Mouse (Mus musculus) adipocyte (in vitro differentiated cells): ENCODE data around the gene Setd1b.

Experiments
- DNase-seq: peaks from one replicate; pipeline ENCODE4 v3.0.0-alpha.2; 2016; ENCODE audit warnings: low spot score

Setd1b gene

DNA sequence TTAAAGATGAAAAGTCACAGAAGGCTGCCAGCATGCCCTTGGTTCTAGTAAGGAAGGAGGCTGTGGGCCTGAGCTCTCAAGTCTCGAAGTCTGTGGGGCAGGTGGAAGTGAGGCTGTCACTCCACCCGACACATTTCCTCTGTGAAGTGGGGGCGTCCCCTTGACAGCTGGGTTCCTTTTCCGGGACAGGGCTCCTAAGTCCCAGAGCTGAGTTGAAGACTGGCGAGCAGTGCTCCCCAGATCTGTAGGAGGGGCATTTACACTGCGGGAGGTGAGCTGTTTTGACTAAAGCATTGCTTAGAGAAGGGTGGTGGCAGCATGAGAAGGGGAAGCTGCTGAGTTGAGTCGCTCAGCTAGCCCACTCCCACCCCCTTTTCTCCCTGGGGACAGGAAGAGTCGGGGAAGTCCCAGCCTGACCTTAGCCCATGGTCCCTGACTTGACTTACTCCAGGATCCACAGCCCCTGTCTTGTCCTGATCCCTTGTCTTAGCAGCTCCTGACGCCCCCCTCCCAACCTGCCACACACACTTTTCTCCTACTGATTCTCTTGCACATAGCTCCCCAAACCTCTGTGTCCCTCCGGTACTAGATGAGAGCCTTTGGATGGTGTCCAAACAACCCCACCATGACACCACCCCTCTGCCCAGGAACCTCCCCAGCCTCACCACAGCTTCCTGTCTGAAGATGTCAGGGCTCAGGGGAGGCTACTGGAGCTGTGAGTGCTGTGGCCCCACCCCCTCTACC, 13.4 kb upstream of the Setd1b start:
- DNase-seq = no peak

DNA sequence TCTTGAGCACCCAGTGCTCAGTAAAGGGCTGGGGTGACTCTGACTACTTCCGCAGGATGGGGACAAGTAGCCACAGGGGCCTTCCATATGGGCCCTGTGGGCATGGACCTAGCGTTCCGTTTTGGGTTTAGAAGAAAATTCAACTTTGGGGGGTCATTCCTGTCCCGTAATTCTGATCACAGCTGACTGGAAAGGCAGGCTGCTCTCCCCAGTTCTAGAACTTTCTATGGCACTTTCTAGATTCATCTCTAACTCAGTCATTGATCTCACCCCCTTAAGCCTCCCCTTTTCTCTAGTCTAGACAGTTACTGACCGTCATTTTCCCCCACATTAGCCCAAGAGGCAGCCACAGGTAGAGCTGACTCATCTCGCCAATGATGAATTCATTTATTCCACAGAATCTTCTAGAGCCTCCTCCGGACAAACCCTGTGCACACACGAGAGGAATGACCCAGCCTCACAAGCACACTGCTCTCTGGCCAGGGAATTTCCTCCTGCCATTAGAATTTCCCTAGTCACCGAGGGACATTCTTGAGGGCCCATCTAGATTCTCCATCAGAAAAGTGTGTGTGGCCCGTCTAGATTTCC, 12.7 kb upstream of the Setd1b start:
- DNase-seq = no peak

DNA sequence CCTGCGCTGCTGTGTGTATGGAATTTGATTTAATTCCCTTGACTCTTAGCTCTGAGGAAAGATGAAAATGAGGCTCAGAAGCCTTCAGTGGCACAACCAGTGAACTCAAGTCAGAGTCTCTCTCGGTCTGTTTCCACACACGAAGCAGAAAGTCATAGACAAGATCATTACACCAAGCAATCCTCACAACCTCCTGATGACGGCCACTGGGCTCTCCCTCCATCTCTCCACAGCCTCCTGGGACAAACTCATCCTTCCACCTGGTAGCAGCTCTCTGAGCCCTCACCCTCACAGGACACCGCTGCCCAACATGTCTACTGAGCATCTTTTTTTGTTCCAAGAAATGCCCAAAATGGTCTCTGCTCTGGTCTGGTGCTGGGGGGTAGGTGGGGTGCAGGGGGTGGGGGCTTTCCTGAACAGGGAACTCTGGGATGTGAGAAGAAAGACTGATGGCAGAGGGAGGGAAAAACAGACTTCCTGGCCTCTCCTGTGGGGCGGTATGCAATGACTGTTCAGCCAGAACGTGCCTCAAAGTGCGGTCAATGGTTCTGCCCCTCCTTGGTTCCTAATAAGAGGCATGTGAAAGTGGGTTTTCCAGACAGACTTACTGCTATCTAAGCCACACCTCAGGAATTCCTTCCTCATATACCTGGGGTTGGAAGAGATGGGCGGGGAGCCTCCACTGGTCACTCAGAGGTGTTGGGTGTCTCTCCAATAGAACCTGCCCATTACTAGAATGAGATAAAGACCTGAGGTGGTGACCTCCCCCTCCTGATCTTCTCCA, 11.8 kb upstream of the Setd1b start:
- no peak for DNase-seq

DNA sequence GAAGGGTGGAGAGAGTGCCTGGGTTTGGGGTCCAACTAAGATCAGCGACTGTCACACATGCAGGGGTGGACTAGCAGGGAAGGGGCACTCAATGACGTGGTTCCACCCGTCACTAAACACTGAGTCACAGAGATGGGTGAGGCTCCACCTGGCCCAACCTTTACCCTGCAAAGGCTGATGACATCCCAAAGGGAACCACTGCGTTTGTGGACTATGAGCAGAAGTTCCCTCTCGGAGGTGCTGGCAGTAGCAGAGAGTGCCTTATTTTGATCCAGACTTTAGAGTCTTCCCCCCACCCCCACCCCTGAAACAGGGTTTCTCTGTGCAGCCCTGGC, 11.2 kb upstream of the Setd1b start:
- no peak for DNase-seq

DNA sequence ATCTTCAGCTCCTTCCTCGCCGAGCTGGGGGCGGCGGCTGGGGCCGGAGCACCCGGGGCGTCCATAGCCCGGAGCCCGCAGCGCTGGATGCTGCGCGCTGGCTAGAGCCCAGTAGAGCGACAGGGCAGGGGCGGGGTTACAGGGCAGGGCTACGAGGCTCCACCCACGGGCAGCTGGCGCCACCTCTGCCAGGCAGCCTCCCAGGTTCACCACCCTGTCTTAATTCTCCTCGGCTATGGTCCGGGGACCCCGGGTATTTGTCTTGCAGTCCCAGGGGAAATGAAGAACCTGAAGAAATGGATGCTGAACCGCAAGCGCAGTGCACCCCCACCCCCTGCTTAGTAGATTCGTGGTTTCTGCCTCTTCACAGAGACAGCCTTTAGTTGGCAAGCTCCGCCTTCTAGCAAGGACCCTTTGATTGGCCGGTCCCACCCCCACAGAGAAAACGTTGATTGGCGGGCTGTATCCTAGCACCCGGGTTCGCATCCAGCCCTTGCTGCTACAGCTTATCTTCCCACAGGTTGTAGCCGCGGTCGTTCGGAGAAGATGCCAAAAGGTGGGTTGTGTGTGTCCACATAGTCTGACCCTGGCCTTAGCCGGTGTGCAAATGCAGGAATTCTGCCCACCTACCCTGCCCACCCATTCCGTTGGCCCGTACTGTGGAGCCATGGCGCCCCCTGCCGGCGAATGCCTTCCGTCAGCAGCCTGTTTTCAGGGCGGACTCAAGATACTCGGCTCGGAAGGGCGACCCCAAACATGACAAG, 9.5 kb upstream of the Setd1b start, which contains the start of gene Rhof:
Gene Rhof (minus strand): TSS at position 385 of the 764 bp plus-strand sequence.
- peak; percentile 58 for DNase-seq

DNA sequence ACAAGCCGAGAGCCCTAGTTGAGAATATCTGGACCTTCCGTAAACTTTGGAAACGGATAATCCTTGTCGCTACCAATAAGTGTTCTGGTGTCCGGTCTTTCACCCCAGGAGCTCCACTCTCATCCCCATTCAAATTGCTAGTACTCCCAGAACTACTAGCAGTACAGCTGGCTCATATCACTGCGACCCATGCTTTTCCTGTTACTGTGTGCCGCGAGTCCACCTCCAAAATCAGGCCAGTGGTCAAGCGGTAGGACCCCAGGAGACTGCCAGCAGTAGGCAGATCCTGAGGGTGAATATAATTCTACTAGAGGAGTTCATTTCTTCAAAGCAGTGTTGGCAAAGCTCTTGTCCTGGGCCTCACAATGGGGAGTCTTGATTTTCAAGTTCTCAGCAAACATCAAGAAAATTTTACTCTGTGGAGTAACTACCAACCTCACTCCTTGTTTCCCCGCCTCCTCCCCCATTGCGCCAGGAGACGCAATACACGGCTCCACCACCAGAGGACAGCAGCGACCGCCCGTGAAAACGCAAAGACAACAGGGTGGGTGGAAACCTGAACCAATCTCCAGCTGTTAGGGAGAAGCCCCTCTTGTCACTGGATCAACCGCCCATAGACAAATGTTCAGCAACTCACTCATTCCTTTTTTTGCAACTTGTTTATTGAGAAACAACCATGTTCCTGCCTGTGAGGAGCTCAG, 8.8 kb upstream of the Setd1b start:
- peak; percentile 91 for DNase-seq

DNA sequence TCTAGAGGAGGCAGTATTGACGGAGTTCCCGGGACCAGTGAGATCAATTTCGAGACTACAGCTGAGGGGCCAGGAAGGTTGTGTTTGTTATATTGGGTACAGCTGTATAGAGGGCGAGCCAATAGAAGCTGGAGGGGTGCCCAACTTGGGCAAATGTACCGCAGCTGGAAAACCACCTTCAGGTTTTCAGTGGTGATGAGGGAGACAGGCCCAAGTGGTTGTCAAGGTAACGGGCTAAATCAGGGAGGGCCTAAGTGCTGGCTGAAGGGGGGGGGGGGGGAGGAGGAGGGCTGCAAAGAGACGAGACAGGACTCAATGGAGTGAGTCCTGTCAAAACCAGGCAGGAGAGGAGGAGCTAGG, 8.2 kb upstream of the Setd1b start:
- no peak for DNase-seq

DNA sequence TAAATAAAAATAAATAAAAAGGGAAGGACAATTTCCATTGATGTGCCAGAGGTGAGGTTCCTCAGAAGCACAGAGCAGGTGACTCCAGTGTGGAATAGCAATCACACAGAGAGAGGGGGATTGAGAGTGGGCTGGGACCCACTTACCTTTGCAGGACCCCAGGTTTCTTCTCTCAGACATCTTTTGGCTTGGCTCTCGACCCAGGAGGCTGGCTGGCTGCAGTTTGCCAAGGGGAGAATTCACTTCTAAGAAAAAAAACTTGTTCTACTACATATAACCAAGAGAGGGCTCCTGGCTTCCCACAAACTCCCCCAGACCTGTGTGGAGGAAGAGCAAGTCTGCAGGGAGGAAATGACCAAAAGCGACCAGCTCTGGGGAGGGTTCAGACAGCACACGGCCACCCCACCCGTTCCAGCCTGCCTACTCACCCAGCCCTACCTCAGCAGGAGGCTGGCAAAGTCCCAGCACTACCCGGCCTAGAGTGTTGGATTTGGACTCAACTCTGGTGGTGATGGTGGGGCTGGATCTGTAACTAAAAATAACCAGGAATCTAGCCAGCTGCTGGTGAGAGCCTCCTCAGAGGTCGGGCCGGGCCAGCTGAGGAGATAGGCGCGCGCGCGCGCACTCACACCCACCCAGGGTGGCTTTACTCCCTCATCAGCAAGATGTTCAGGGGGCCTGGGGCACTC, 7.7 kb upstream of the Setd1b start:
- DNase-seq = peak; percentile 81

DNA sequence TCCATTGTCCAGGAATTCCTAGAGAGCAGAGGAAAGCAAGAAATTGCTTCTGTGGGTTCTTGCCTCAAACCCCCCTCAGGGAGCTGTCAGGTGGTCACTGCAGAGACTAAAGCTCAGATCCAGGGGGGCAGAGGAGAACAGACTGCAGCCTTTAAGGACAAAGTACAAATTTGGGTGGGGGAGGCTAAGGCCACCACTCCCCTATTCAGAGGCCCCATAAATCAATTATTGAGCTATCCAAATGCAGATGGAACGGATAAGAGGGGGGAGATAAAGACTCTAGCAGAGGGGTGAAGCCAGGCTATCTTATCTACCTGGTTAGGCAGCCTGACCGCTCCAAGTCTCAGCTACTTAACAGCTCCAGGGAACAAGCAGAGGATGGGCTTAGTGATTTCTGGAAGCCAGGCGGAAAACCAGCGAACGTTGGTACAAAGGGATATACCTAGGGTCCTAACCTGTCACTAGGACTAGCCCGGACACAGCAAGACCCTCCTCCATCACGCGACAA, 7.1 kb upstream of the Setd1b start:
- no peak for DNase-seq

DNA sequence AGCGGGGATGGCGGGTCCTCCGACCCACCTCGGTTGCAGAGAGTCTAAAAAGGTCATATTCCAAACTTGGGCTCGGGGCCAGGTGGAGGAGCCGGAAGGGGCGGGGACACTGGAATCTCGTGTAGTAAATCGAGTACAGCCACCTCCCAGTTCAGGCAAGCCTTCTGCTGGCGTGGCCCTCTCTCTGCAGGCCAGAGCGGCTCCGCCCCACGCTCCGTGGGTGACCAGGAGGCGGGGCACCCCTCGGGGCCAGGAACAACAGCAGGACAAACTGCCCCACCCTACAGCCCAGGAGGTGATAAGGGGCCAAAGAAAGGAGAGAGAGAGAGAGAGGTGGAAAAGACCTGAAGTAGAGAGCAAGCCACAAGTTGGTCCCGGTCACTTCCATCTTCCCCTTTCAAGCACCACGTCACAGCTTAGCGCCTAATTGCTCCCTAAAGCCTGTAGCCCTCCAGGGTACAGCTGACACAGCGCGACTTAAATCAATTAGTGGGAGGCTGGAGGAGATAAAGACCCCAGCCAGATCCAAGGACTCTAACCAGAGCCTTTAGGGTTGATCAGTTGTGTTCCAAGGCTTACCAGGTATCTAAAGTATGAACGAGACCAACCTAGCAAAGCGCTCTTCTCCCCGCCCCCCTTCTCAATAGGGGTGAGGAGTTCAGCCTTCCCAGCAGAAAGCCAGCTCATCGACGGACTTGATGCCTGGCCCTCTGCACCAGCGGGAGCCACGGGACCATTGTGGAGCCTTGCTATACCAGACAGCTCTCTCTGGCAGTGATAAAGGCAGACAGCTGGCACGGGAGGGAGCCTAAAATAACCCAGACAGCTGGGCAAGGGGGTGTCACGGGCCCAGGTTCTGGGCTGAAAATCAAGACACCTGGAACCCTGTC, 6.3 kb upstream of the Setd1b start:
- DNase-seq = peak; percentile 97

DNA sequence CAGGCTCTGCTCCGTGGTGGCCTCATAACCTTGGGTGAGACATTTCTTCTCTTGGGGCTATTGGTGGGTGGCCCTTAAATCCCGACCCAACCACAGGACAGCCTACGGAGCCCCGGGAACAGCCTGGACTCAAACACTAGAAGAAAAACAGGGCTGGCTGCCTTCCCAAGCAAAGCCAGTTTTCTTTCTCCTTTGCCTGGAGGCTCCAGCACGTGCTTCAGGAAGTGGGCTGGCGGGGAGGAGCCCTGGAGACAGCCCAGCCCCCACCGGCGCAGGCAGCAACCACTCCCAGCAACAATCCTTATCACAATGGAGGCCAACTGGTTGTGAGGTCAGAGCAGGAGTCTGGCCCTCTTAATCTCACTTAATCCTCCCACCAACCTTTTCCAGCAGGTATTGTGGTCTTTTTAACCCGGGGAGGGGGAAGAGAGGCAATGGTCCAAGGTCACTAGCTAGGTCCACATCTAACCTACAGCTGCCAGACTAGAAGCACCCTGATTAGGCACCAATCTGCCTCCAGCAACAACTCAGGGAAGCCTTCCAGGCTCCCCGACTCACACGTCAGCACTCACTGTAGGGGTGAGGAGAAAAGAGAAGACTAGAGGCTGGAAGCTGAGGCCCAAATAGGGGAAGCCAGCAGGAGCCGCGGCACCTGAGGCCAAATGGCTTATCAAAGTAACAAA, 5.5 kb upstream of the Setd1b start:
- DNase-seq = peak; percentile 99

DNA sequence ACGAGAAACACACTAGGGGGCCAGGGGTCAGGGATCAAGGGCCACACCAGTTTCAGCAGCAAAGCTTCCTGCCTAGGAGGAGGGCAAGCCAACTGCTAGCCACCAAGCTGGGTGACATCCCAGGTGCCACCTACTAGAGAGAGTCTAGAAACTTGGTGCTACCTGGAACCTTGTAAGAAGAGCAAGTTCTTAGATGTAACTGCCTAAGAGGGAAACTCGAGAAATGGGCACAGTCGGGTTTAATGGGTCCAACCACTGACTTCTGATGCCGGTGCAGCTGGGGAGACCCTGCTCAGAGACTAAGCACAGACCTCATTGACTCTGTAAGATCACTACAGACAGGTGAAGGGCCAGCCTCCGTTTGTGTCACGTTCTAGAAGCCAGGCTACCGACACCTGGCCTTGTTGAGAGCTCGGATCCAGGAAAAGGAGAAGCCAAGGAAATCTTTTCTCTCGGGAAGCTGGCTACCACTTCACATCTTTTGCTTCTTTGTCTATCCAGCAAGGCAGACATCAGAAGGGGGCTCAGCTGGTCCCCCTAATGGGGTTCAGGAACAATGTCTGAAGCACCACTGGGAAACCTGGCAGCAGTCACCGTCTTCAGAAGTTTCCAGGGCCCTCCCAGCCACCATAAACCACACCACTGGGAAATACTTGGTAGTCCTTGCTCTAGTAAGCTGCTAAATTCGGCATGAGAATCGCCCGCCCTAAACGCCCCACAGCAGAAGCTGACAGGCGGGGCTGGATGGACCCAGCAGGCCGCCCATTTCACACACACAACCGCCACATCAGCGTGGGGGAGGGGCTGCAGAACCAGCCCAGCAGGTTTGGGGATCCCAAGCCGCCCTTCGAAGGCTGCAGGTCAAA, 4.7 kb upstream of the Setd1b start:
- DNase-seq = peak; percentile 97

DNA sequence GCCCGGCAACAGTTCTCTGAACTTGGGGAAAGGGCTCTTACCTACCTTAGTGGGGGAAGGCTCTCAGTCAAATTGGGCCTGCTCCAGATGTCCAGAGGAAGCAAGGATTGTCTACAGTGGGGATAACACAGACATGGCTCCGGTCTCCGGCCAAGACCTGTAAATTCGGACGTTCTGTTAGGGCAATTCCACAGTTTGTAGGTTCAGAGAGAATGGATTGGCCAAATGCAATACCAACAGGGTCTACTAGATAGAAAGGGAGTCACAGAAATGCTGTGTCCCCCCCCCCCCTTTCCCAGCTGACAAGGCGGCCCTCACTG, 4.1 kb upstream of the Setd1b start:
- DNase-seq = no peak

DNA sequence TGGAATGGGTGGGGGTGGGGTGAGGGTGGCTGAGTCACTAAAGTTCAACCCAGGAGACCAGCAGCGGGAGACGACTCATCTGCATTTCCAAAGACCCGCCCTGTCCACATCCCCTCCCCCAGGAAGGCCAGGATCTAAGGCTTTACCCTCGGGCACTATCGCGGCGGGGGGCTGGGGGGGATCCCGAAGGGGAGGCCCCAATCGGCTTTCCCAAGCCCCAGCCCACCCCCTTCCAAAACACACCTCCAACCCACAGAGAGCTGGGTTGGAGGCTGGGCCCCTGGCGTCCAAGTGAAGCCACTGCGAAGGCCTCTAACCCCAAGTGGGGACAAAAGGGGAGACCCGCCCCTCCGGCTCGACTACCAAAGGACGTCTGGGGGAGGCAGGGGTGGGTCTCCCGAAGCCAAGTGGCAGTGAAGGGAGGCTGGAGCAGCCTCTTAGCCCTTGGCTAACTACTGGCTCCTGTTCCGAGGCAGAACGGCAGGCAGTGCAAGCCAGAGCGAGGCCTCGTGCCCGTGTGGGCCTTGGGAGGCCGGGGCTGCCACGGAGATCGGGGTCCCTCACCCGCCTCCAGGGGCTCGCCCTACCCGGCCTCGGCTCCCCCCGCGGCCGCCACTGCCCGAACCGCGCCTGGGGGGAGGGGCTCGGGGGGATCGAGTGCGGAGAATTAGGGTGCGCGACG, 3.6 kb upstream of the Setd1b start:
- DNase-seq = peak; percentile 96

DNA sequence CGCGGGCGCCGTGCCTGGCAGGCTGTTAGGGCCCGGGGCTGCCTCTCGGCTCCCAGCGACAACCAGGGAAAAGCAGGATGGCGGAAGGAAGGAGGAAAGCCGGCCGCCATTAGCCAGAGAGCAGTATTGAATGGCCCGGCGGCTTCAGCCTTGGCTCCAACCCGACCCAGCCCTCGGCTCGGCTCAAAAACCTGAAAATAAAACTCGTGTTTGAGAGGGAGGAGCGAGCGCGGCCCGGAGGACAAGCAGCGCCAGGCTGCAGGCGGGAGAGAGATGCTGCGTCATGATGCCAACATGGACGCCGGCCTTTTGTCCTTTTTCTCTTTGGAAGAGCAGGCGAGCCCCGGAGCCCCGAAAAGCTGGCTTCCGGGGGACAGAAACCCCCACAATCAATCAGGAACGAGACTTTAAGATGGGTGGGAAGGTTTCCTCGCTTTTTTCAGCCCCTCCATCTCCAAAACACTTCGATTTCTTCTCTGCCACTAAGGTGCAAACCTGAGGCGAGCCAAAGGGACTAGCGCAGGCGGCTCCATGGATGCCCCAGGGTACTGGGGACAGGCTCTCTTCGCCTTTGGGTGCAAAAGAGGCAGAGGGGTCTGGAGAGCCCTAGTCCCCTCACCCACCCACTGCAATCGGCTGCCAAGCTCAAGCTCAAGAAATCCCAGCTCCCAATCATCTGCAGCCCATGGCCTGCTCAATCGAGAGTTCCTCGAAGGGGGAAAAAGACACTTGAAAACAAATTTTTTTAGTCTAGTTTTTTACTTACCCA, 2.9 kb upstream of the Setd1b start:
- DNase-seq = peak; percentile 92

DNA sequence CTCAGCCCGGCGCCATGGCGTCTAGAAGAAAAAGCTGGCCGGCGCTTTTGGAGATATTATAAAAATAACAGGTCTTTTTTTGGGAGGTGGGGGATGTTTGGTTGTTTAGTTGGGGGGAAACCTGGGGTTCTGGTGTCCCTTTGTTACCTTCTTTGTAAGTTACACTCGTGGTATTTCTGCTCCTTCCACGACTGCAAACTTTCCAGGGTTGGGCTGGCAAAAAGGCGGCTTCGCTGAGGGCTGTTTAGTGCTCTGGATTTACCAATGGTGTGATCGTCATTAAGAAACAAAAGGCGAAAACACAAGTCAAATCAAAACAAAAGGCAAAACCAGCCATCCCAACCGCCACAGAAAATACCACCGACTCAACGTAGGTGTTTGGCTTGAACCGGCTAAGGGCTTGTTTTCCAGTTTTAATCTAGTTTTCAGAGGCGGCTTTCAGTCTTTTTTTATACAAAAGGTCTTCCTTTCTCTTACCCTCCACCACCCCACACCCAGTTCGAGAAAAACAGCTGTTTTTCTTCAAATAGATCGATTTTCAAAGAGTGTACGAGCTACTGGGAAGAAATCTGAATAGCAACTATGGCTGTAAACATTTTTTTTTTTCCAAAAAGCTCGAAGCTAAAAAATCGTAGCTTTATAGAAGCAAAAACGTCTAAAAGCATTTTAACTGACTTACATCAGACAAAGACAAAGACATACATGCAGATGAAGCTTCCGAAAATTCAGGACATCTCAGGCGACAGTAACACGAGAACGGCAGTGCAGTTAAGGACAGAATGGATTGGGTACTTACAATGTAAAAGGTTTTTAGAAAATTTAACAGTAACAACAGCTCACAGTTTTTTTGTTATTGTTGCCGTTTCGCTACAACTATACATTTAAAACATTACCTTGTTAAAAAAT, 2.0 kb upstream of the Setd1b start:
- peak; percentile 74 for DNase-seq
